Mouse (Mus musculus) embryo, embryonic 10 days (tissue): ENCODE results near the gene Npb.
"Not testable (repeated sequence)": the region's sequence is repeated elsewhere in the genome, so short reads cannot be mapped to it uniquely, and the experiment has no call there.

ENCODE experiments used
- DNase-seq: peaks from one replicate; pipeline ENCODE4 v3.0.0-alpha.2; 2015; ENCODE audit warnings: low spot score

Gene Npb

GRCm38 (mm10) chr11:120608241-120609034 is at the start of gene Npb:
Npb (plus strand) TSS chr11:120608477.
- DNase-seq = peak; percentile 21

GRCm38 (mm10) chr11:120558843-120559242 is 49.4 kb upstream of the Npb start:
- DNase-seq = not testable (repeated sequence)

DNA sequence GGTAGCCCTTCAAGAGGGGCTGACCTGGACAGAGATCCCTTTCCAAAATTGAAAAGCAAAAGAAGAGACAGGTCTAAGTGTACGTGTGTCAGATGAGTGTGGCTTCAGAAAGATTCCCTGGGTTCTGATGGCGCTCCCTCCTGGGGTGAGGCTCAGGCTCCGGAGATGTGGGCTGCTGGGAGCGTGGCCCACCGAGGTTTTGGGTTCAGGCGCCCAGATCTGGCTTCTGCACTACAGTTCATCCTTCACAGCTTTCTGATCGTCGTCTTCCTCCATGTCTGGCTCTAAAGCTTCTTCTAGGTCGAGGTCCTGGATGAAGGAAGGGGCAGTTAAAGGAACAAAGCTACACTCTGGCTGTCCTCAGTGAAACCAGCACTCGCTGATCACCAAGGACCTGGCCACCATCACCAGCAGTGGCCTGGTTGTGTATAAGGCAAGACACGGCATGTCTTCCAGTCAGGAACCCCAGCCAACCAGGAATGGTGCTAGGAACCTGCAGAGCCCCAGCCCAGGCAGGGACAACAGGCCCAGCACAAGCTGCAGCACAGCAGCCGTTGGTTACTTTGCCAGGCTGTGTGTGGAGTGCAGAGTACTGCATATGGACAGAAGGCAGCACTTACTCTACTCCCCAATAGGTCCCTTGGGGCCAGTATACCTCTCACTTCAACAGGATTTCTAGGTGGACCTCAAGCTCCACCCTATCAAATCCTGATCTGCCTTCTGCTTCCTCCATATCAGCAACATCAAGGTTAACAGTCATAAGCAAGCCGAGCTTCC is 47.1 kb upstream of the Npb start:
- DNase-seq = no peak

- DNase-seq = no peak
Measured at GRCm38 (mm10) chr11:120562949-120563348, 45.3 kb upstream of the Npb start.

DNA sequence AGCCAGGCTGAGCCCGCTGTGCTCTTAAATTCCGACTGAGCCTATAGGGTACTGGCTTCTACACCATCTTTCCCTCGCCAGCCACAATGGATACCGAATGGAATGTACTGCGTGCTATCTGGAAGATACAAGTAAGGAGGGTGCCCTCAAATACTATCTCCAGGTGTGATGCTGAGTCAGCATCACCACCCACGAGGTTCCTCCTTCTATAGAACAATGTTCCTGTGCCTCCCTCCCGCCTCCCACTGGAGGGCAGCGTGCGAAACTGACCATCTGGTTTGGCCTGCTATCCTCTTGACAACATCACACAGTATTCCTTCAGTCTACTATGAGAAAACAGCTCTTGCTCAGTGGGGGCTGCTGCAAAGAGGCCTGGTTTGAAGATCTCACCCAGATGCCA is 43.2 kb upstream of the Npb start:
- no peak for DNase-seq

DNA sequence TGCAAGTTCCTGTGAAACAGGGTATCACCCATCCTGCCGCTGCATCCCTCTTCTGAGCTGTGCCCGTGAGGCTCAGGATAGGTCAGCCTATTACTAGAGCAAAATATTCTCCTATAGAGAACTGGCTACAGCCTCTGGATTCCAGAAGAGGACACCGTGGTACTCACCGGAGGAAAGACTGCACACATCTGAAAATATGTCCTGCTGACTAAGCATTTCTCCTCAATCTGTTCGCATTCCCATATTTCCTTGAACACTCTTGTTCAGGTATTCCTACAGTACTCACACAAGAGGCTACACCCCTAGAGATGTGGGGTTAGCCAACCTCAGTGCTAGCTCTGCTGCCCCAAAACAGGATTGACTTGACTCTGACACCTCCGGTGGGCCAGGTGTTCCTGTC is 40.0 kb upstream of the Npb start:
- no peak for DNase-seq

- DNase-seq = no peak
Measured at GRCm38 (mm10) chr11:120571122-120571521, 37.2 kb upstream of the Npb start.

- DNase-seq = no peak
Measured at GRCm38 (mm10) chr11:120571754-120572416, 36.4 kb upstream of the Npb start.

DNA sequence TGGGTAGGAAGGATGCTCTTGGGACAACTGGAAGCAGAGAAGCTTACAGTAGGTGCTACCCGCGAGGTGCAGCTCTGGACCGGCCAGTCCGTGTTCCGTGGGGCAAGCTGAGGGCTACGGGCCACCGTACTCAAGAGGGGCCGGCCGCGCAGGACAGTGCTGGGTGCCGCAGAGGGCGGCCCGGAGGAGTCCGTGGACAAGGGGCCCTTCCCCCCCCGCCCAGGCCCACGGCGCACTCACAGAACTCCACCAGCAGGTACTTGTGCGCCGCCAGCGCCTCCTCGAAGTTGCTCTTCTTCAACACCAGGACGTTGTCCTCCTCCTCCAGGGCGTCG is 35.9 kb upstream of the Npb start:
- DNase-seq = peak; percentile 24

- DNase-seq = peak; percentile 99
Measured at GRCm38 (mm10) chr11:120572752-120573584, 35.3 kb upstream of the Npb start, which contains the start of gene P4hb. P4hb (minus strand) TSS chr11:120573253.

DNA sequence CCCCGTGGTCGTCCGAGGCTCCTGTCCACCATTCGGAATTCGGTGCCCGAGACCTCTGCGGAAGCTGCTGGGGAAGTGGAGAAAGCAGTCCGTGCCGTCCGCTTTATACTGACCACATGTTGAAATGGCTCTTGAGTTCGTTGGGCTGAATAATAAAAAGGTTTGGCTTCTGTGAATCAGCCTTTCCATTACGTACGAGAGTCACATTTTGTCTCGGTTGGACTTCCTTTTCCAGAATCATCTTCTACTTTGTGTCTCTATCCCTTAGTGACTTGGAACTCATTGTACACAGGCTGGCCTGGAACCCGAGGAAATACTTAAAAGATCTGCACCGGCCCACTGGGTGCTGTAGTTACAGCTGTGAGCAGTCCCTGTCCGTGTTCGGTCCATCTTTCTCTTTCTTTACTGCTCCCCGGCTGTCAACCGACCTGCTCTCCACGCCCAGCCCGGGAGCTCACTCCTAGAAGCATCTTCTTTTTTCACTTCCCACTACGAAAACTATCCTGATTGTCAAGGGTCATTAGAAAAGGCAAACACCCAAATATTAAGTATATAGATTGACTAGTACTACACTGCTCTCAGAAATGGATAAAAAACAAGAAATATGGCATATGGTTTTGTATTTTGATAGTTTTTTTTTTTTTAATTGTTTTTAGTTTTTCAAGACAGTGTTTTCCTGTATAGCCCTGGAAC is 34.5 kb upstream of the Npb start:
- peak; percentile 13 for DNase-seq

DNA sequence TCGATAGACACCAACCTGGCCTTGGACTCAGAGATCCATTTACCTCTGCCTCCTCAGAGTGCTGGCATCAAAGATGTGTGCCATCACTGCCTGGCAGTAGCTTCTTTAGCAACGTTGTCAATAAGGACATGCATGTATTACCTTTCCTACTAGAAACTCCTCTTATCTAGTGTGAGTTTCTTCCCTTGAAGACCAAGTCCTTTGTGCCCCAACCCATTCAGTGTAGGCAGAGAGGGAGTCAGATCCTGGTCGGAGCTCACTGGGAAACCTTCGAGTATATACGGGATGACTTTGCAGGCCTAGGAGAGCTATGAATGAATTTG is 34.0 kb upstream of the Npb start:
- peak; percentile 27 for DNase-seq

GRCm38 (mm10) chr11:120575046-120575445 is 33.2 kb upstream of the Npb start:
- DNase-seq = no peak

DNA sequence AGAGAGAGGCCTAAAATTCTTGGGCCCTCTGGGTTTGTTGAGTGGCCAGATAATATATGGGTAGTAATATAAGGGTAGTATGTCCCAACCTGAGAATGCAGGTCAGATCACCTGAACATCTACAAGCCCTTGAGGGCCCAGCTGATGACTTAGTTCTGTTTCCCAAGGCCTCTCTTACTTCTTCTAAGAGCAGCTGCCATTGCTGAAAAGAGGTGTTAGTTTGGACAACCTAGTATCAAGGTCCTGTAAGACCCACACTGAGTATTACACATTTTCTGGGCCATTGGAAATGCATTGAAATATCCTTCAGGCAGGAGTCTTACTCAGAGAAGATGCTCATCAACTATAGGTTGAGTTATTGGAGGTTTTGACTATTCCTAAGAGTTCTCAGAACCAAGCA is 32.3 kb upstream of the Npb start:
- DNase-seq = no peak

DNA sequence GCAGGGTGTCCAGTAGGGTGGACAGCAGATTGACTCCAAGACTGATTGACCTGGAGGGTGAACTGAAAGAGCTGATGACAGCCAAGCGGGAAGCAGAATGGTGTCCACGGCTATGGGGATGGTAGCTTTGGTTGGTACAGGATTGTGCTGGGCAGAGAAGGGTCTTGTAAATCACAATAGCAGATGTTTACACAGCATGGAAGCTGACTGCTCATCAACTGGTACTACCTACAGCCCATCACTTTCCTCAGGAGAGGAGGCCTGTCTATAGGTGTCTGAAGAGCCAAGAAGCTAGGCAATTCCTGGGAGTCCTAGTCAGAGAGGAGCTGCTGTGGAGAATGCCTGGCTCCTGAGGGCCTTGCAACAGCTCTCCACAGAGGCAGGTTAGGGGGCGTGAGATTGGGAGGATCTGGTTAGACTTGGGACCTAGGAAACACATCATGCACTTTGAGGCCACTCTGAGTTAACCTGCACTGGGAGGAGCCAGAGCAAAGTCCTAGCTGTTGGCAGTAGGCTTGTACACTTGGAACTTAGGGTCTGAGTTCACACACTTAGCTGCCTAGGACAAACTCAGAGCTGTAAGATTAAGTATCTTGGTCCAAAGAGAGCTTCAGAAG is 31.8 kb upstream of the Npb start:
- DNase-seq = no peak

- DNase-seq = peak; percentile 58
Measured at GRCm38 (mm10) chr11:120577211-120578023, 30.9 kb upstream of the Npb start.

GRCm38 (mm10) chr11:120578024-120578693 is 30.1 kb upstream of the Npb start:
- no peak for DNase-seq

- DNase-seq = no peak
Measured at GRCm38 (mm10) chr11:120578694-120579243, 29.5 kb upstream of the Npb start.
